Mouse (Mus musculus) layer of hippocampus, adult 18-20 months (tissue): ENCODE measurements around the gene Cmtm7. TPM values are rescaled to one million over a fixed set of nuclear protein-coding genes. Genes with fewer than 3 reads are reported as not detected.

Experiments
- DNase-seq, 2 experiments: peaks; one replicate each; pipeline ENCODE4 v3.0.0; 2022; ENCODE audit warnings: low spot score in 2 of 2
- total RNA-seq, 2 experiments: library from RNA; stranded (reverse); gene quantifications; 2 replicates each; pipeline ENCODE4 v1.2.3; 2021

The Cmtm7 gene
- total RNA-seq, 2 experiments from 2014 or later, result 4.2 to 5.6 TPM

DNA sequence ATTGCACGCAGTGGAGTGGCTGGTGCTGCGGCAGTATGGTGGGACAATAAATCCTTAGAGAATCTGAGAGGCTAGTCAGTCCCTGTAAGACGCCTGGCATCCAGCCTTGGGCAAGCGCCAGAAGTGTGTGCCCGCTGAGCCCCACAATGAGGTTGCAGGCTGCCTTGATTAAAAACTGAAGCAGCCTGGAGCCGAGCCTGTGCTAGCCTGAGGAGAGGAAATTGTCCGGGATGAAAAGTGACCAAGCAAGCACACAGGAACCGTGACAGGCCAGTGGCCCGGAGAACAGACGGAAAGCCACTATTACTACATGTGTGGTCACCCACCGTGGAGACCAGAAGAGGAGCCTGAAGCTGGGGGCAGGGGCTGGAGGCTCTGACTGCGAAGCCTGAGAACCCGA lies 14.6 kb downstream of the Cmtm7 start:
- DNase-seq, result peak in 1 of 2 experiments; percentile 48

DNA sequence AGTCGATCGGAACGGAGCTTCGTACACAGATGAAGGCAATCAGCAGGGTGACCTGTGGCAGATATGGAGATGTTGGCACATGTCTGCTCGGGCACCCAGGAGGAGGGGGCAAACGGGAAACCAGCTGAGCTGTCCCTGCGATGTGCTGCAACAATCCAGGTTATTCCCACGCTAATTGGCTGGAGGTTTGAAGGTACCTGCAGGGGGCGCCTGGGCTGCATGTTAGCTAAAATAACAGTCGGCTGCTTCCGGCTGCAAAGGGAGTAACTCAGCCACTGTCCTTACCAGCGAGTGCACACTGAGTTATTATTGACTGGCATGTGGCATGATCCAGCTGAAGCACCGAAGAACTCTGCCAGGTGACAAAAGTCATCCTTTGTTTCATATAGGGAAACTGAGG lies 18.3 kb downstream of the Cmtm7 start:
- no peak for DNase-seq

DNA sequence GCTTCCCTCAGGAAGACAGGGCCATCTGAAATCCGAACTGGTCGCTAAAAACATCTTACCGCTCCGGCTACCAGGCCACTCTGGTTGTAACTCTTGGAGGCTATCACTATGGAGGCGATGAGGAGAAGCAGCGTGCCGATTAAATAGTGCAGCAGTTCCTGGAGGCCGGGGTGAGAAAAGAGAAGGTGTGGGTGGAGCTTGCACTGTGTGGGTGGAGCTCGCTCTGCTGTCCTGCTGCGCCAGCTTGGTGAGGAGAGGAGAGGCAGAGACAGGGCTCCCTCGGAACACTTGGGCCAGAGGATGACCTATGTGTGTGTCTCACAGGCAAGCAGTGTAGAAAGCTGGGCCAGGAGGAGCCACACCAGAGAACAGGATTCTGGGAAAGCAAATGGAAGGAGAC lies 19.8 kb downstream of the Cmtm7 start:
- no peak for DNase-seq

DNA sequence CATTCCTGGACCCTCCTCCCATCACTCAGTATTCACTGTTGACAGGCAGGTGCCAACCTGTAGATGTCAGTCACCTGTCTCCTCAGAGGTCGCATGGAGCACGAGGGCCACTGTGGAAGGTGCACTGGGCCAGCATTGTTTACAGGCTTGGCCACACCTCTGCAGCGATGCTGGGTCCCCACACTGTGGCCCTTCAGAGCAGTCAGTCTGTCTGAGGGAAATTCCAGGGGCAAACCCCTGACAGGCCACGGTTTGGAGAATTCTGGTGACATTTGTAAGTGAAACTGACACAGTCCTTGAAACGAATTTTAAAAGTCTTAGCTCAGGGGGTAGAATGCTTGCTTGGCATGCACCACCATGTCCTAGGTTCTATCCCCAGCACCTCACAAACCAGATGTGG lies 21.3 kb downstream of the Cmtm7 start:
- DNase-seq, result no peak

DNA sequence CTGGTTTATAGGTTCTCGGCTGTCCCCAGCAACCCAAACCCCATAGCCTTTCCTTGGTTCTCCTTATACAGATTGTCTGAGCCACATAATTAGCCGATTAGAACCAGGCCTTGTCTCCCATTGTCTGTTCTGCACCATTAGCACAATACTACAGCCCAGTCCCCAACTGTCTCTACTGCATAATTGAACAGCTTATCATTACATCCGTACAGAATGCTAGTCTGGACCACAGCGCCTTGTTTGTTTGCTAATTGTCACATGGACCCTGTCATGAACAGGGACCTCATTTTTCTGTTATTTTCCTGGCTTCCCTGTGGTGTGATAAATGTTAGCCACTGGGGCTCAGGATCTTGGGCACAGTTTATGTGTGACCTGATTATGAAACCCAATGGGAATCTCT lies 21.8 kb downstream of the Cmtm7 start:
- DNase-seq, result no peak

DNA sequence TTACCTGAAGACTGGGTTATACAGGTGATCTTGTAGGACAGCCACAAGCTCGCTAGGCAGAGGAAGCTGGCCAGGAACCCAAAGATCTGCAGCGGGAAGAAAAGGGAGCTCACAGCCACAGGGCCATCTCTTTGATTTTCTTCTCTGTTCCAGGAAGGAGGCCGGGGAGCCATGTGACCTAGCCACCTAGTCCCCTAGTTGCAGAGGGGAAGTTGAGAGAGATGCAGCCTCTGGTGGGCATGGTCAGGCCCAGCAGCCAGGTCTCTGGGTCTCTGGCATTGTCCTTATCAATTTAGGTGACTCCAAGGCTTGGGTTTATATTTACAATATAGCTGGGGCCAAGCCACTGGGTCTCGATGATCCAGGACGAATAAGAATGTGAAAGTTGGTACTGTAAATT lies 22.9 kb downstream of the Cmtm7 start:
- no peak for DNase-seq

DNA sequence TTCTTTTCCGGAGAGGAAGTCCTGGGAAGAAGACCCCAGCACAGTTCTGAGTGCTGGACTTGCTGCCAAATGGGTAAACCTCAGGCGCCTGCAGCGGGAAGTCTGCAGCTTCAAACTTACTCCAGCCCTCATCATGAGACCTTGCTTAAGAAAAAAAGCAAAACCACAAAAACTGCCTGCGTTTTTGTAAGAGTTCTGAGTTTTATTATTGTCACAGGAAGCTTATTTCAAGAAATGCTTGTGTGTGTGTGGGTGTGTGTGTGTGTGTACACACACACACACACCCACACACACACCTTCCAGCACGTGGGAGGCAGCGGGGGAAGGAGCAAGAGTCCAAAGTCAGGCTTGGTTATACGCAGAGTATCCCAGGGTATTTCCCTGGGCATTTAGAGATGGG lies 23.4 kb downstream of the Cmtm7 start:
- DNase-seq, result no peak

DNA sequence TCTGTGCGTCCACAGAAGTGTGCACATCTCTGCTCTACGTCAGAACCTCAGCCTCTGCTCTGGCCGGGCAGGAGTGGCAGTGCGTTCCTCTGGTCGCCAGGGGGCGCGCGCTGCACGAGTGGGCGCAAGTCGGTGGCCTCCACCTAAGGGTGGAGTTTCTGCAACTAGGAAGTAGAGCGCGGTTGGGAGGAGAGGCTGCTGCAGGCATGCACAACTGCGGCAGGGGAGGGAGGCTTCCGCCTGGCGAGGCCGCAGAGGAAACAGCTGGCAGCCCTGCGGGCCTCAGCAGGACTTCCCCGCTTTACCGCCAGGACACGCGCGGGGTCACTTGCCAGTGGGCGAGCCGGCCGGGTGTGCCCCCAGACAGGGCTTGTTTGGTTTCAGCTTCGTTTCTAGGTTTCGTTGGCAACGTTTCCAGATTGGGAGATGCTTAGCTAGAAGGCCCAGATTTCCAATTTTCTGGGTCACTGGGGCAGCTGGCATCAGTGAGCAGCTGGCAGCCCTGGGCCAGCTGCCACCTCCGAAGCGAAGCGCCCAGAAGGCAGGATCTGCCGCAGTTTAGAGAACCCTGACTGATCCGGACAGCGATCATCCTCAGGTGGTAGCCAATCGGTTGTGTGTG lies 28.7 kb downstream of the Cmtm7 start:
- peak; percentile 85 to 90 for DNase-seq

DNA sequence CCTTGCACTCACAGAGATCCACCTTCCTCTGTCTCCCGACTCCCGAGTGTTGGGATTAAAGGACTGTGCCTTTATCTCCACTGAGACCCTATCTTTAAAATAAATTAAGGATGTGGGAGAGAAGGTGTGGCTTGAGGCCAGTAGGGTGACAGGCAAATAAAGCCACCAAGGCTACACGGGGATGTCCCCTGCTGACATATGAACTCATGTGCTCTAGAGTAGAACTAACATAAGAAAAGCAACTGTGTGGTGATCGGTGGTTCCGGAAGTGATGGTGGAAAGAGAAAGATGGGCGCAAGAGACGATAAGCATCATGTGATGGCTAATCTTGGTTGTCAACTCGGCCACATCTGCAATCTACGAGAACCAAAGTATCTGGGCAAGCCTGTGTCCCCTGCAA lies 29.3 kb downstream of the Cmtm7 start:
- DNase-seq, result no peak

DNA sequence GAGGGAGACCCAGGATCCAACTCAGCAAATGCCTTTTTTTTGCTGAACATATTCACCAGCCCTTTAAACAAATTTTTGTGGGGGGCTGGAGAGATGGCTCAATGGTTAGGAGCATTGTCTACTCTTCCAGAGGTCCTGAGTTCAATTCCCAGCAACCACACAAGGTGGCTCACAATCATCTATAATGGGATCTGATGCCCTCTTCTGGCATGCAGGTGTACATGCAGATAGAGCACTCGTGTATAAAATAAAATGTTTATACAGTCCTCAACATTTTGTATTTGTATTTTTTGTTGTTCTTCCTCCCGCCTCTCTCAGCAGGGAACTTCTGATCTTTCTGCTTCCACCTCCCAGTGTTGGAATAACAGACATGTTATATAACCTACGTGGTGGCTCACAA lies 30.1 kb downstream of the Cmtm7 start:
- DNase-seq, result no peak

DNA sequence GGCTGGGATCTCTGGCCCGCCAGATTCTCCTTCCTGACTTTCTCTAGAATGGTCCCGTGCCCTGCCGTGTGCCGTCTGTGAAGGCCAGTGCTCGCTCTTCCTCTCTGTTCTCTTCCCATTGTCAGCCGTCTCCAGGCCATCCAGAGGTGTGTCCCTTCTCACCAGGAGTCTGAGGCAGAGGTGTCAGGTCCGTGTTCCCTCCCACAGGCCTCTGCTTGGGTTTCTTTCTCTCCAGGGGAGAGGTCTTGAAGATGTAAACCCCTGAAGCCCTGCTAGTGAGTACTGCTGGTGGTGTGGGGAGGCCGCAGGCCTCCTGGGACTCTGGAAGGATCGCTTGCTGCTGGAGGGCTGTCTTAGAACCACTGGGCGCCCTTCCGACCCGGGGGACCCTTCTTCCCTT lies 34.2 kb downstream of the Cmtm7 start:
- DNase-seq, result no peak

DNA sequence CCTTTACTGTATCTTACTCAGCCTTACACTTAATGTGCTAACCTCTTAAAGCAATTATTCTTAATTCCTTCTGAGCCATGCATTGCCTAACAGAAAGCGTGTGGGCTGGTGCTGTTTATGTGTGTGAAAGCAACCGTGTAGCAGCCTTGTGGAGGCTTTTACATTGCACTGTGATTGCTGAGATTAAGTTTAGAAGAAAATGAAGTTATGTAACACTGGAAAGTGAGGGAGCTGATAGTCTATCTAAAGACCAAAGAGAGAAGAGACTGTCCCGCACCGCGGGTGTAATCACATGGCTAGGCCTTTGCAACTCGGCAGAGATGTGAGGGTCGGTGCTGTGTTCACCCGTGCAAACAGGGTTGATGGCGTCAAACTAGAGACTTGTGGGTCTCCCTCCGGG lies 34.6 kb downstream of the Cmtm7 start:
- DNase-seq, result peak in 1 of 2 experiments; percentile 59

DNA sequence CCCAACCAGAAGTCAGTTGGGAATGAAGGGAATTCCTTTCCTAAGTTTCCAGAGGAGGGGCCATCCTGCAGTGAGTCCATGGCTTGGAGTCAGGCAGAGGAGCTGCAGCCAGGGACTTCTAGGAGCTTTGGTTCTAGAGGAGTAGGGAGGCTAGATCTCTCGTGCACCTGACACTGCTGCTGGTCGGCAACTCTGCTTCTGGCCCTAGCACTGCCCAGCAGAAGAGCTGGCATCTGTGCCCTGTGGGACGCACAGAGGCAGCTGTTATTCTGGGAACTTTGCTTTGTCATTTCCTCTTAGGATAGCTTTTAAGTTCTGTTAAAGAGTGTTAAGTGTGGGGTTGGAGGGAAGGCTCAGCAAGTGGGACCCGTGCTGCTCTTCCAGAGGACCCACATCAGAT lies 36.0 kb downstream of the Cmtm7 start:
- no peak for DNase-seq

DNA sequence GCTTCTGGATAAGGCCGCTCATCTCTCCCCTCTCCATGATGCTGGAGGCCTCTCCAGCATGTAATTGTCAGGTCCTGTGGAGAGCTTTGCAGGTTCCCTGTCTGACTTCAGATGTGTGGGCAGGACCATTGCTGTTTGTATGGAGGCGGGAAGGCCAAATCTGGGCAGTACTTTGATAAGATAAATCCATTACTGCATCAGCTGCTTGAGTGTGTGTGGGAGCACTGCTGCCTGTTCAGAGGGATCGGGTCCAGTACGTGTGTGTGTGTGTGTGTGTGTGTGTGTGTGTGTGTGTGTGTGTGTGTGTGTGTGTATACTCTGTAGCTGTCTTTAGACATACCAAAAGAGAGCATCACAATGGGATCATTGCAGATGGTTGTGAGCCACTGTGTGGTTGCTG lies 36.5 kb downstream of the Cmtm7 start:
- DNase-seq, result peak in 1 of 2 experiments; percentile 44

DNA sequence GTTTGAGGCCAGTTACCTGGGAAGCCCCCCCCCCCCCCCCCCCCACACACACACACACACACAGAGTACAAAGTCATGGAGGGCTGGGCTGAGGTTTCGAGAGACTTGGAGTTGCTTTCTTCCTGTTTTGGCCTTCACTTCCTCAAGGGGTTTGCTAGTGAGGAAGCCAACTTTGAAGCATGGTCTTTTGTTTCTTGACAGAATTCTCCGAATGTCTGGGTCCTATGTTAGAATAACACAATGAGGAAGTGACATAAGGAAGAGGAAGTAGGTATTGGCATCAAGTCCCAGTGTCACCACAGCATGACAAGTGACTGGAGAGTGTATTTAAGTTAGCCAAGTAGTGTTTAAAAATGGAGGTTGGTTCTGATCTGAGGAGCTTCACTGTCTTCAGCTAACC lies 38.9 kb downstream of the Cmtm7 start:
- DNase-seq, result no peak

DNA sequence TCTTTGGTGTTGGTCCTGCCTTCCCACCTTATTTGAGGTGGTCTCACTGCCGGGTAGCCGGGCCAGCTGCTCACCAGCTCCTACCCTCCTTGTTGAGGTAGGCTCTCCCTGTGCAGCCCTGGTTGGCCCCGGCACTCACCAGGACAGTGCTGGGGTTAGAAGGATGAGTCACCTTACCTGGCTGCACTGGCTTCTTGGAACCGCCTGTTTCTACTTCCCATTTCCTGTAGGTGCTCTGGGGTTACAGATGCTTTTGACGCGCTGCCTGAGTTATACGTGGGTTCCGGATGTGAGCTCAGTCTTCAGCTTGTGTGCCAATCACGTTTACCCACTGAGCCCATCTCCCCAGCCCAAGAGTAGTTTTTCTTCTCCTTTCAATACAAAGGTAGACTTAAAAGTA lies 41.3 kb downstream of the Cmtm7 start:
- DNase-seq, result no peak

DNA sequence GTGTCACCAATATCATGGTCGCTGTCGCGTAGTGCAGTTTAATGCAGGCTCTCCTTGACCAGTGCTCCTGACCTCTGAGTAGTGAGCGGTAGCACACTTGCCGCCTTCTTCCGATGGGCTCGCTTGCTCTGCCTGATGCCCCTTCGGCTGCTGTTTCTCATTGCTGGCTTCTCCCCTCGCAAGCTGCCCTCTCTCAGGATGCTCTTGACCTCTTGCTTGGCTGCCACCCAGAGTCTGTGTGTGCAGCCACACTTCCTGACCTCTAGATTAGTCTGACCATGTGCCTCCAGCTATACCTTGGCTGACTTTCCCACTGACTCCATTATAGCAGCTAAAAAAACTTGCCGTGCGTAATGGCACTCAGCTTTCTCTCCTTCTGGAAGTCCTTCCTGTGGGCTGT lies 45.2 kb downstream of the Cmtm7 start:
- DNase-seq, result no peak

DNA sequence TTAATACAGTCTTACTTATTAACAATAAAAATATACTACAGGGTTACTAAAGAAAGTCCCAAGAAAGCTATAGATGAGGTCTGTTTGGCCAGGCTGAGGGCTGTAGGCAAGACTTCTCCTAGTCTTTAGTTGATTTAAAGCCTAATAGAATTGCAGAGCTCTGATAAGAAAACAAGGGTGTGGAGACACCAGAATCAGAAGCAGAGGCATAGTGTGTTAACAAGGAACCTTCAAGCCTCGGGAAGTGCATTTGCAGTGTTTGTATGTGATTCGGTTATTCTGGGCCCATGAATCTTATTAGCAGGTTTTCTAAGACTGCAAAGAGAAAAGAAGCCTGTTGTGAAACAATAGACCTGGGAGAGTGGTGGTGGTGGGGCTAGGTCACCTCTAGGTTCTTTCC lies 48.4 kb downstream of the Cmtm7 start:
- DNase-seq, result no peak

DNA sequence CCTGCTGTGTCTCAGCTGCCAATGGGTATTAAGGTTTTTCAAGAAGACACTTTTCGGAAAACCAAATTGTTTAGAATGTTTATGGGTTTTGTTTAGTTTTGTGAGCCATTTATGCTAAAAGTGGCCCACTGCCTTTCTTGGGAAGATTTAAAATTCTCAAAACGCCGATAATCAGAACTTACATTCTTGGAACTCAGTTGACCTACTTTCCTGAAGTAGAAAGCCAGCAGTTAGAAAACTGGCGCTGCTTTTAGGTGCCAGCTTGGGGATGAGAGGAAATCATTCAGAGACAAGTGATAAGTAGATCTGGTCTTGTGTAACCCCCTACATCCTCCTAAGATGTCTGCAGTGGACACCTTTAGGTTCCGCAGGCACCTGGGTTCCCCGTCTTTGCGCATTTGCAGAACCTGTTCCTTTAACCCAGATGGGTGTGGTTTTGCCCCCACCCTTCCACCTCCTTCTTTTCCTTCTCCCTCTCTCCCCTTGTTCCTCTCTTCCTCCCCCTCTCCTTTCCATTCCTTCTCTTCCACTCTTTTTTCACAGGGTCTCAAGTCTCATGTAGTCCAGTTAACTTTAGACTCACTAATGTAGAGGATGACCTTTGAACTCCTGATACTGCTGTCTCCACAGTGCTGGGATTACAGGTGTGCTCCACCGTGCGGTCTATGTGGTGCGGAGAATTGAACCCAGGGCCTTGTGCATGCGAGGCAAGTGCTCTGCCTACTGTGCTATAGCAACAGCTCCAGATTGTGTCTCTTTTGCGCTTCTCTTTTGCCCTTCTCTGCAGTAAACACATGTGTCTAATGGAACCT lies 49.6 kb downstream of the Cmtm7 start:
- DNase-seq, result no peak

DNA sequence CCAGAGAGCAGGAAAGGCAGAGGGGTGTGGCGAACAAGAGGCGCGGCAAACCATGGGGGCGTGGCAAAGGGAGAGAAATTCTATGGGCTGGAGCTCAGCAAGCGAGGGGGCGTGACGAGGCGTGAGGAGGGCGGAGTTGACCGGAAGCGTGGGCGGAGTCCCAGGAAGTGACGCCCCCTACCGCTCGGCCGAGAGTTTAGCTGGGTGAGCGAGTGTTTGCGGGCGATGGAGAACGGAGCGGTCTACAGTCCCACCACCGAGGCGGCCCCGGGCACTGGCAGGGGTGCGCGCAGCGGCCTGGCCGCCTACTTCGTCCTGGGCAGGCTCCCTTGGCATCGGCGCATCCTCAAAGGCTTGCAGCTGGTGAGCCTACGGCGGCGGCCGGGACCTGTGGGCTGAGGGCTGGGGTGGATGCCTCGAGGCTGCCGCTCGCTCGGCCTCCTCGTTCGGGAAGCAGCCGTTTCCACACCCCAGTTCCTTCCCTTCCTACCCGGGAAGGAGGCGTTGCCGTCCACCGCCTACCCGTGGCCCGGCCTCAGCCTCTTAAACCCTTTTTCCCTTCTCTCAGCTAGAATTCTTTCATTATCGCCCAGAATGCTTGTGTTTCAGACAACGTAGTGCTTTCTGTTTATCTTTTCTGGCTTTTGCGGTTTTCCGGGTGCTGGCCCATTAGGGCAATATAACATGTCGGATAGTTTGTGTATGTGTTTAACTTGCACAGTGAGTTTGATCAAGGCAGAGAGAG lies 50.5 kb downstream of the Cmtm7 start, which contains the start of gene Cmtm6:
Gene Cmtm6 (plus strand): TSS at position 106 of the 745 bp plus-strand sequence.
- DNase-seq, result peak; percentile 91 to 96

DNA sequence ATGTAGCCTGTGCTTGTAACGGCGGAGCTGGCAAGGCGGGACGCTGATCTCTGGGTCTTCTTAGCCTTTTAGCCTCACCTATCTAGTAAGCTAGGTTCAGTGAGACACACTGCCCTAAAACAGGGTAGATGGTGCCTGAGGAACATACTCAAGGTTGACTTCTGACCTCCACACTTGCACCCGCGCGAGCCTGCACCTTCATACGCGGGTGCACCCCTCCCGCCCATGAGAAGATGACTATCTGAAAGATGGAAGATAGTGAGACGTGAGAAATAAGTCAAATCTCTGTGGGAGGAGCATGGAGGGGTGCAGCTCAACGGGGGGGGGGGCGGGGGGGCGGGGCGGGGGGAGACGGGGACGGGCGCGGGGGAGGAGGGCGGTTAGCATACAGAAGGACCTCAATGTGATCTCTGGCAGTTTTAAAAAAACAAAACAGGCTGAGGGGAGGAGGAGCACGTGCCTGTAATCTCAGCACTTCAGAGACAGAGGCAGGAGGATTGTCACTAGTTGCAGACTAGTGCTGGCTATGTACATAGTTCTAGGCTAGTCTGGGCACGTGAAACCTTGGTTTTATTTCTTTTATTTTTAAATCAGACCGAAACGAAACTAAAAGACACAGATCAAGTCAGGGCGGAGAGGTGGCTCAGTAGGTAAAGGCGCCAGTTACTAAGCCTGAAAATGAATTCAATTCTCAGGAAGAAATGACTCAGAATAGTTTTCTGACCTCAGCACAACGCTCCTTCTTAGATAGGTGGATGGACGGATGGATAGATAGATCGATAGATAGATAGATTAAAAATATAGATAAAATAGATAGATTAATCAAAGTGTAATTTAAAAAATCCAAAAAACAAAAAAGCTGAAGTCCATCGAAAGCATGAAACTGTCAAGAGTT lies 51.5 kb downstream of the Cmtm7 start:
- DNase-seq, result no peak
